Comparison of ENCODE assay signal across 9 mouse cellular contexts in genomic region chr17:83353011-83353410, GRCm38 (mm10). TPM values are rescaled to one million over a fixed set of nuclear protein-coding genes. Genes with fewer than 3 reads are reported as not detected.
DNase-seq lines count a peak whose midpoint lies in the region; ATAC-seq and TF ChIP-seq lines count a peak whose summit lies in the region.
"Had no signal": no experiment of that assay in that cellular context is flagged by ENCODE, and none has a peak within 500 bp of the region (broad histone marks: within the 10 kb centered on the region; RNA-seq: fewer than 3 reads in every experiment).

No protein-coding gene starts in this region.

- 0 out of 2 replicates have a peak overlapping the region, but pooled peaks have one; percentile 11 for H3K9ac ChIP-seq in kidney, embryonic 15.5 days
- H3K9ac ChIP-seq in midbrain, postnatal 0 days (replicated peaks; ENCODE audit: low read length, poor library complexity, severe bottlenecking), result no peak overlapping the region

- no peaks in the 10 kb centered on the region for H3K27me3 ChIP-seq in kidney, embryonic 15.5 days
- H3K27me3 ChIP-seq in midbrain, postnatal 0 days (ENCODE audit: insufficient read depth, low read length), result no peaks in the 10 kb centered on the region

- H3K9me3 ChIP-seq in kidney, embryonic 15.5 days (replicated peaks), result no peaks in the 10 kb centered on the region
- no peaks in the 10 kb centered on the region for H3K9me3 ChIP-seq in midbrain, postnatal 0 days (ENCODE audit: low read length)

- no peak for TF ChIP-seq CTCF in midbrain, postnatal 0 days (IDR thresholded peaks at IDR 0.05)

- DNase-seq in kidney, adult 11 months, result no peak
- peak; percentile 14 for DNase-seq in embryo, embryonic 9.5 days (ENCODE audit: extremely low spot score)
- DNase-seq in hindlimb bud, embryonic 11.5 days (ENCODE audit: extremely low spot score, low read depth, low spot score), result peak; percentile 60
- DNase-seq in midbrain, postnatal 0 days (ENCODE audit: low spot score), result no peak
- DNase-seq in cerebellum, adult 11 months, result no peak
- no peak for DNase-seq in MN1 (ENCODE audit: low spot score)
- DNase-seq in urinary bladder, postnatal 4 days (ENCODE audit: low spot score in 2 of 2), result no peak

- 29% methylated on average over 5 of the region's 5 CpGs for WGBS in kidney, embryonic 15.5 days
- WGBS in midbrain, postnatal 0 days, result 20% methylated on average over 5 of the region's 5 CpGs

- peaks cover 19% of the 10 kb centered on the region for H3K4me1 ChIP-seq in kidney, embryonic 15.5 days
- peaks cover 9% of the 10 kb centered on the region for H3K4me1 ChIP-seq in midbrain, postnatal 0 days (ENCODE audit: insufficient read depth, low read length)

- H3K36me3 ChIP-seq in kidney, embryonic 15.5 days, result no peaks in the 10 kb centered on the region
- no peaks in the 10 kb centered on the region for H3K36me3 ChIP-seq in midbrain, postnatal 0 days (ENCODE audit: insufficient read depth, low read length)

- no peak overlapping the region for H3K27ac ChIP-seq in kidney, embryonic 15.5 days
- no peak overlapping the region for H3K27ac ChIP-seq in midbrain, postnatal 0 days (ENCODE audit: low read depth, low read length)

- H3K4me2 ChIP-seq in kidney, embryonic 15.5 days, result peak overlapping the region; percentile 75
- peak overlapping the region; percentile 78 for H3K4me2 ChIP-seq in midbrain, postnatal 0 days (ENCODE audit: low read depth, low read length, poor library complexity, severe bottlenecking)

- H3K4me3 ChIP-seq in kidney, embryonic 15.5 days (replicated peaks), result peak overlapping the region; percentile 88
- peak overlapping the region; percentile 82; the same call in 1 of the 2 replicates for H3K4me3 ChIP-seq in midbrain, postnatal 0 days (ENCODE audit: low read depth, low read length)
- H3K4me3 ChIP-seq: erythroblast, embryonic 14.5 days had no signal

- ATAC-seq in kidney, embryonic 15.5 days (replicated peaks; ENCODE audit: low FRiP score), result no peak
- no peak for ATAC-seq in midbrain, postnatal 0 days (ENCODE audit: low FRiP score)

RNA-seq across cellular contexts. Expression of gene Eml4, which starts 2.3 kb away (rescaled TPM):
- polyA plus RNA-seq in kidney, embryonic 15.5 days (2015; fragmentation: Nextera tagmentation; extraction: Ambion mirVana), result 35.6 and 37.3 TPM in 2 replicates
- 51.4 and 56.1 TPM in 2 replicates for total RNA-seq in midbrain, postnatal 0 days (2014; rRNA removed)
- polyA plus RNA-seq in midbrain, postnatal 0 days (2015; fragmentation: Nextera tagmentation; extraction: Ambion mirVana), result 17.4 and 20.1 TPM in 2 replicates

Comparison
In these comparisons a context has a peak if more than half of its experiments do, and no peak if none do; other contexts are left out.
1. DNase-seq: peak in embryo, embryonic 9.5 days (single experiment) and hindlimb bud, embryonic 11.5 days (single experiment); none in kidney, adult 11 months (single experiment), midbrain, postnatal 0 days (single experiment), cerebellum, adult 11 months (single experiment), MN1 (single experiment) and urinary bladder, postnatal 4 days (0 of 2).